Mouse (Mus musculus): ENCODE data around the gene March9.

GRCm38 (mm10) chr10:127071203-127071602 is 11.2 kb upstream of the March9 start:
- TF ChIP-seq EP300 (IDR thresholded peaks at IDR 0.05; ENCODE audit: low read depth) (no peak), CTCF (IDR thresholded peaks at IDR 0.05; ENCODE audit: low read depth) (no peak)

Data from liver, postnatal 0 days (tissue).